Mouse (Mus musculus) lung, embryonic 14.5 days (tissue): ENCODE data around the gene Lin9. TPM values are rescaled to one million over a fixed set of nuclear protein-coding genes. Genes with fewer than 3 reads are reported as not detected.

Source experiments
- ATAC-seq: fragments of 200-750 bp; cut with Nextera tagmentation; 2 replicates; pipeline ENCODE4 v1.8.0; 2017; ENCODE audit warnings: mild to moderate bottlenecking, moderate TSS enrichment, moderate library complexity; ENCODE audit not compliant: insufficient read depth
- DNase-seq: peaks from one replicate; pipeline ENCODE4 v3.0.0-alpha.2; 2015
- H3K27ac ChIP-seq: fragments of 300-500 bp; sonication (generic); 2 replicates; pipeline ENCODE4 v1.5.1; 2014; ENCODE audit warnings: low read depth, mild to moderate bottlenecking, moderate library complexity
- H3K27me3 ChIP-seq: fragments of 300-500 bp; sonication (generic); 2 replicates; pipeline ENCODE4 v1.6.1; 2014; ENCODE audit warnings: low read length, control low read depth; ENCODE audit not compliant: insufficient read depth
- H3K36me3 ChIP-seq: fragments of 300-500 bp; sonication (generic); 2 replicates; pipeline ENCODE4 v1.6.1; 2014; ENCODE audit warnings: control low read depth; ENCODE audit not compliant: insufficient read depth
- H3K4me1 ChIP-seq: fragments of 300-500 bp; sonication (generic); 2 replicates; pipeline ENCODE4 v1.6.1; 2014; ENCODE audit warnings: antibody characterized with exemption, control low read depth; ENCODE audit not compliant: insufficient read depth
- H3K4me2 ChIP-seq: fragments of 300-500 bp; sonication (generic); 2 replicates; pipeline ENCODE4 v1.6.1; 2014; ENCODE audit warnings: mild to moderate bottlenecking
- H3K4me3 ChIP-seq: fragments of 300-500 bp; sonication (generic); 2 replicates; pipeline ENCODE4 v1.5.1; 2014; ENCODE audit warnings: low read depth, low read length
- H3K9ac ChIP-seq: fragments of 300-500 bp; sonication (generic); 2 replicates; pipeline ENCODE4 v1.6.1; 2014
- H3K9me3 ChIP-seq: fragments of 300-500 bp; sonication (generic); 2 replicates; pipeline ENCODE4 v1.6.1; 2016; ENCODE audit warnings: low read depth, low read length, control low read depth
- CTCF ChIP-seq: IDR thresholded peaks from 2 replicates; pipeline ENCODE4 v1.5.1; 2016; ENCODE audit warnings: antibody characterized with exemption, low read depth
- WGBS: fragments of 180-500 bp; shearing (Covaris S2); extraction: QIAGEN DNeasy Blood & Tissue Kit; methylation state at CpG from one replicate; pipeline ENCODE4 v1.1.7; 2014; 5-methylcytosine and 5-hydroxymethylcytosine counted together
- polyA plus RNA-seq: library from polyadenylated mRNA; unstranded; fragments of >200 nt; fragmentation: Nextera tagmentation; extraction: Ambion mirVana; gene quantifications from 2 replicates; pipeline ENCODE4 v1.2.1, GENCODE M21; 2014

The Lin9 gene
- polyA plus RNA-seq, 1 experiment from 2014 or later = 23.6 TPM

GRCm38 (mm10) chr1:180707813-180708212, 66.9 kb downstream of the Lin9 start:
- 62% methylated on average over 3 of the region's 3 CpGs for WGBS
- DNase-seq (no peak), ATAC-seq (no peak)
- H3K4me2 ChIP-seq = no peak overlapping the region
- no peaks in the 10 kb centered on the region for H3K27me3 ChIP-seq
- no peak overlapping the region for H3K27ac ChIP-seq
- no peak for TF ChIP-seq CTCF
- H3K9ac ChIP-seq = no peak overlapping the region
- no peak overlapping the region for H3K4me3 ChIP-seq
- H3K36me3 ChIP-seq = no peaks in the 10 kb centered on the region
- H3K9me3 ChIP-seq = no peaks in the 10 kb centered on the region
- 0 out of 2 replicates have a peak, but pooled peaks cover 5% of the 10 kb centered on the region for H3K4me1 ChIP-seq

- 23% methylated on average over 14 of the region's 14 CpGs for WGBS
- Histone ChIP-seq H3K9ac (no peak overlapping the region), H3K27ac (no peak overlapping the region), H3K9me3 (no peaks in the 10 kb centered on the region), H3K36me3 (no peaks in the 10 kb centered on the region), H3K4me2 (0 out of 2 replicates have a peak overlapping the region, but pooled peaks have one; percentile 1), H3K4me3 (no peak overlapping the region), H3K27me3 (no peaks in the 10 kb centered on the region), H3K4me1 (0 out of 2 replicates have a peak, but pooled peaks cover 5% of the 10 kb centered on the region)
- no peak for TF ChIP-seq CTCF
- peak; percentile 84 for ATAC-seq
- peak; percentile 60 for DNase-seq
Observed at GRCm38 (mm10) chr1:180708935-180709776, 68.2 kb downstream of the Lin9 start.

- DNase-seq = no peak
- H3K4me1 ChIP-seq = no peaks in the 10 kb centered on the region
- H3K9ac ChIP-seq = no peak overlapping the region
- no peak for ATAC-seq
- no peak for TF ChIP-seq CTCF
- H3K27ac ChIP-seq = no peak overlapping the region
- no peak overlapping the region for H3K4me2 ChIP-seq
- no peak overlapping the region for H3K4me3 ChIP-seq
- no peaks in the 10 kb centered on the region for H3K9me3 ChIP-seq
- WGBS = 75% methylated on average over 5 of the region's 5 CpGs
- no peaks in the 10 kb centered on the region for H3K27me3 ChIP-seq
- H3K36me3 ChIP-seq = no peaks in the 10 kb centered on the region
Observed at GRCm38 (mm10) chr1:180718756-180719155, 77.8 kb downstream of the Lin9 start.

- Histone ChIP-seq H3K36me3 (no peaks in the 10 kb centered on the region), H3K27me3 (no peaks in the 10 kb centered on the region), H3K4me2 (no peak overlapping the region), H3K4me1 (no peaks in the 10 kb centered on the region), H3K9me3 (no peaks in the 10 kb centered on the region), H3K27ac (no peak overlapping the region), H3K9ac (no peak overlapping the region), H3K4me3 (no peak overlapping the region)
- ATAC-seq = no peak
- WGBS = 71% methylated on average over 6 of the region's 6 CpGs
- no peak for TF ChIP-seq CTCF
- no peak for DNase-seq
Observed at GRCm38 (mm10) chr1:180719483-180719882, 78.5 kb downstream of the Lin9 start.

DNA sequence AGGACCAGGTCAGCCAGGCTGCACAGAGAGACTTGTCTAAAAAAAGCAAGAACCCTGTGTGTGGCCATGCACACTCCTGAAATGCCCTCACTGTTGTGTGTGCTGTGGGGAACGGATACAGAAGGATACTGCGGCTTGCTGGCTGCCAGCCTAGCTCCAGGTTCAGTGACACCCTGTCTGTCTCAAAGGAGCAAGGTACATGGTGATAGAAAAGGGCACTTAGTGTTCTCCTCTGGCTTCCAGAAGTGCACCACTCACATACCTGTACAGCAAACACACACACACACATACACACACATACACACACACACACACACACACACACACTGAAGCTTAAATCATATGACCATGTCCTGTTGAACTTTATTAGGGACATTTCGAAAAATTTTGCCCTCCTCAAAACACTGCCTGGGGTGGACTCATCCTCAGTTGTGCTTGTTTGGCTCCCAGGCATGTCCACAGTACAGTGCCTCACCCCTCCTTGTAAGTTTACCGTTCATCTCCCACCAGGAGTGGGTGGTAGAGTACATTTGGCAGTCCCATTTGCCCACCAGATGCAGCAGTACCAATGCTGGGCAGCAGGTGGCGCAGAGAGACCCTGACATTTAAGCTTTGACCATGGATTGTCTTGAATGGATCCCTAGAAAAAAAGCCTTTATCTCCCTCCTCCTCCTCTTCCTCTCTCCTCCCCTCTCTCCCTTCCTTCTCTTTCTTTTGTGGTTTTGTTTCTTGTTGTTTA, 79.2 kb downstream of the Lin9 start:
- H3K9ac ChIP-seq = no peak overlapping the region

DNA sequence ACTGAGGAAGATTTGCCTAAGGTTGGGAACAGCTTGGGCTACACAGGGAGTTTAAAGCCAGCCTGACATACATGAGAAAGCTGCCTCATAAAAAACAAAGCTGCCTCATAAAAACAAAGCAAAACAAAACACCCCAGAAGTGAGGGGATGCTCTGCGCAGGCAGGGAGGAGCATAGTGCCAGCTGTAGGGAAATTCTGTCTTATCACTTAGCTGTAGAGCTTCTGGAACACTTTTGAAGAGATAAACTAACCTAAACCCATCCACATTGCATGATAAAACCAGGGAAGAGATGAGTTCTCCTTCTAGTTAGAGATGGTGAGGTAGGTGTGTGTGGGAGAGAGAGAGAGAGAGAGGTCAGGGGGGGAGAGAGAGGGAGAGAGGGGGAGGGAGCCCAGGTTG, 81.7 kb downstream of the Lin9 start:
- Histone ChIP-seq H3K27me3 (no peaks in the 10 kb centered on the region), H3K4me1 (peaks cover 5% of the 10 kb centered on the region), H3K36me3 (no peaks in the 10 kb centered on the region), H3K9me3 (no peaks in the 10 kb centered on the region), H3K4me3 (no peak overlapping the region), H3K9ac (no peak overlapping the region), H3K27ac (no peak overlapping the region), H3K4me2 (no peak overlapping the region)
- no peak for TF ChIP-seq CTCF
- ATAC-seq (no peak), DNase-seq (no peak)
- WGBS = 64% methylated on average over 1 of the region's 1 CpGs

More for the DNA sequence above, 79.2 kb downstream of the Lin9 start:
- DNase-seq (peak; percentile 90), ATAC-seq (peak; percentile 57; the same call in 1 of the 2 replicates)
- peak; percentile 96 for TF ChIP-seq CTCF
- Histone ChIP-seq H3K27ac (no peak overlapping the region), H3K36me3 (no peaks in the 10 kb centered on the region), H3K9me3 (no peaks in the 10 kb centered on the region), H3K4me2 (no peak overlapping the region), H3K4me1 (no peaks in the 10 kb centered on the region), H3K4me3 (no peak overlapping the region), H3K27me3 (no peaks in the 10 kb centered on the region)
- 39% methylated on average over 5 of the region's 5 CpGs for WGBS

DNA sequence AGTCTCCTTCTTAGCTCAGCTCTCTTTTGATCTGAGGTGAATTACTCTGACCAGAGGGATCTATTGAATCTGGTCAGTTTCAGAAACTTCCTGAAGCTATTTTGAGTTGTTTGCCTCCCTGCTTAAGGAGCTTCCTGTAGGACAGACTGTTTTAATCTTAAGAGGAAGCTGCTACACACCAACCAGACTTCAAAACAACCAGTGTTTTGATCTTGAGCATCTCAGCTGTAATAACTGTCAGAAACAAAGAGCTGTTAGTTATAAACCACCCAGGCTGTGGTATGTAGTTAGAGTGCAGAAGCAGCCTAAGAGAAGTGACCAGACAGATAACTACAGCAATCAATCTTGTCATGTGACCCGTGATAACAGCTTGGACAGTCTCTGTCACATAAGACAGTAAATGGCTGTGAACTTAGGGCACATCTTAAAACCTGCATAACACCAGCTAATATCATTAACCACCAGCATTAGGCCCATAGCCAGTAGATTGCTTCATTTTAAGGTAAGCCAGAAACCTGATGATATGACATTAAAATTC, 82.8 kb downstream of the Lin9 start:
- H3K4me3 ChIP-seq = no peak overlapping the region
- no peak overlapping the region for H3K27ac ChIP-seq
- H3K27me3 ChIP-seq = no peaks in the 10 kb centered on the region
- WGBS = 30% methylated on average over 1 of the region's 1 CpGs
- no peak for ATAC-seq
- no peak overlapping the region for H3K9ac ChIP-seq
- TF ChIP-seq CTCF = no peak
- no peaks in the 10 kb centered on the region for H3K36me3 ChIP-seq
- no peak overlapping the region for H3K4me2 ChIP-seq
- H3K4me1 ChIP-seq = peaks cover 11% of the 10 kb centered on the region
- H3K9me3 ChIP-seq = no peaks in the 10 kb centered on the region
- peak; percentile 6 for DNase-seq
